In the genomic region with DNA sequence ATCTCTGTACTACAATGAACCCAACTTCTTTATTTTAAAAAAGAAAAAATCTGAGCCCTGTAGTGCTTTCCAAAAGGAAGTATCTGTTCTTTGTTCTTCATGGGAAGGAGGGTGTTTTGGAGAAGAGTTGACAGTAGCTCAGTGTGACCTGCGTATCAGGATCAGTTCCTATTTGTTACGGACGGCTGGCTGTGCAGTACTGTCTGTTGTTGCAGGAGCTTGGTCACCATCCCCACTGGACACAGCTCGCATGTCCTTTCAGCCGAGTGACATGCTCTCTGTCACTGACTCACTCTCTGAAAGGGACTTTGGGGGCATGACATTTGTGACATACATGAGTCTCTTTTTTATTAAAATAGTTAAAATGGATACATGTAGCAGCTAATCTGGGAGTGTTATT, we compare ENCODE assay signal across 14 mouse cellular contexts. TPM values are rescaled to one million over a fixed set of nuclear protein-coding genes. Genes with fewer than 3 reads are reported as not detected.
DNase-seq lines count a peak whose midpoint lies in the region; ATAC-seq lines count a peak whose summit lies in the region.
"Had no signal": no experiment of that assay in that cellular context is flagged by ENCODE, and none has a peak within 500 bp of the region (broad histone marks: within the 10 kb centered on the region; RNA-seq: fewer than 3 reads in every experiment).

No protein-coding gene starts in this region.

- H3K4me2 ChIP-seq in heart, embryonic 11.5 days: peak overlapping the region; percentile 58
- H3K4me2 ChIP-seq in midbrain, embryonic 16.5 days (ENCODE audit: low read length): no peak overlapping the region
- H3K4me2 ChIP-seq: embryonic facial prominence, embryonic 15.5 days had no signal

- H3K4me3 ChIP-seq in heart, embryonic 11.5 days (ENCODE audit: low read depth, low read length): no peak overlapping the region
- no peak overlapping the region for H3K4me3 ChIP-seq in midbrain, embryonic 16.5 days (ENCODE audit: low read depth, low read length)
- H3K4me3 ChIP-seq: embryonic facial prominence, embryonic 15.5 days had no signal

- H3K9ac ChIP-seq in heart, embryonic 11.5 days (ENCODE audit: low read depth, low read length): peak overlapping the region; percentile 48
- H3K9ac ChIP-seq in midbrain, embryonic 16.5 days (ENCODE audit: low read depth, low read length): no peak overlapping the region
- H3K9ac ChIP-seq: embryonic facial prominence, embryonic 15.5 days had no signal

- DNase-seq in heart, adult 18-20 months: no peak
- DNase-seq in left cerebral cortex, postnatal 4 days: peak; percentile 40
- DNase-seq in left cerebral cortex, postnatal 25 days (ENCODE audit: low spot score in 2 of 2): no peak
- no peak for DNase-seq in testis, postnatal 10 days (ENCODE audit: low spot score)
- DNase-seq: adrenal gland, postnatal 14 days; gastrocnemius, postnatal 25 days; layer of hippocampus, adult 9-11 months; right cerebral cortex, postnatal 4 days; thymus, postnatal 4 days had no signal

- H3K9me3 ChIP-seq in heart, embryonic 11.5 days (replicated peaks; ENCODE audit: control insufficient read depth, low read length): no peaks in the 10 kb centered on the region
- H3K9me3 ChIP-seq in midbrain, embryonic 16.5 days (replicated peaks; ENCODE audit: control insufficient read depth, low read length, poor library complexity, severe bottlenecking): no peaks in the 10 kb centered on the region
- H3K9me3 ChIP-seq: embryonic facial prominence, embryonic 15.5 days had no signal

- H3K4me1 ChIP-seq in heart, embryonic 11.5 days (ENCODE audit: control insufficient read depth, insufficient read depth, low read length): peaks cover 24% of the 10 kb centered on the region
- H3K4me1 ChIP-seq in midbrain, embryonic 16.5 days (ENCODE audit: control insufficient read depth, insufficient read depth, low read length): peaks cover 10% of the 10 kb centered on the region

- ATAC-seq in heart, embryonic 11.5 days (replicated peaks; ENCODE audit: insufficient number of reproducible peaks, low FRiP score, low TSS enrichment): no peak
- ATAC-seq in granulocyte monocyte progenitor cell, adult 5-6 weeks (replicated peaks; ENCODE audit: poor library complexity, severe bottlenecking): peak; percentile 20; the same call in 1 of the 2 replicates
- peak; percentile 43; the same call in 1 of the 2 replicates for ATAC-seq in midbrain, embryonic 16.5 days
- ATAC-seq: Patski had no signal

- WGBS in heart, embryonic 11.5 days (ENCODE audit: insufficient replicate concordance): 29% methylated on average over 5 of the region's 5 CpGs
- WGBS in midbrain, embryonic 16.5 days: 38% methylated on average over 5 of the region's 5 CpGs

- no peaks in the 10 kb centered on the region for H3K36me3 ChIP-seq in heart, embryonic 11.5 days (ENCODE audit: control insufficient read depth, insufficient read depth, low read length)
- no peaks in the 10 kb centered on the region for H3K36me3 ChIP-seq in midbrain, embryonic 16.5 days (ENCODE audit: control insufficient read depth, insufficient read depth, low read length)
- H3K36me3 ChIP-seq: embryonic facial prominence, embryonic 15.5 days had no signal

- intact Hi-C loops in left cerebral cortex, postnatal 4 days (cut with DNase I): no loop called here
- intact Hi-C loops in left cerebral cortex, postnatal 25 days (cut with DNase I): no loop called here

- peak overlapping the region; percentile 84 for H3K27ac ChIP-seq in heart, embryonic 11.5 days (ENCODE audit: low read depth, low read length)
- 0 out of 2 replicates have a peak overlapping the region, but pooled peaks have one; percentile 10 for H3K27ac ChIP-seq in midbrain, embryonic 16.5 days (ENCODE audit: low read length)
- H3K27ac ChIP-seq: embryonic facial prominence, embryonic 15.5 days had no signal

- no peaks in the 10 kb centered on the region for H3K27me3 ChIP-seq in heart, embryonic 11.5 days (ENCODE audit: control insufficient read depth, insufficient read depth, low read length)
- no peaks in the 10 kb centered on the region for H3K27me3 ChIP-seq in midbrain, embryonic 16.5 days (ENCODE audit: control insufficient read depth, insufficient read depth, low read depth, low read length)
- H3K27me3 ChIP-seq: embryonic facial prominence, embryonic 15.5 days; Patski had no signal

RNA-seq across cellular contexts. Expression of a gene that starts 47.1 kb away (rescaled TPM):
- 33.8 and 37.6 TPM in 2 replicates for polyA plus RNA-seq in heart, embryonic 11.5 days (2014; fragmentation: Nextera tagmentation; extraction: Ambion mirVana)
- total RNA-seq in heart, adult 18-20 months (2021): 100 to 1,000 TPM; 129 to 159 TPM
- 100 to 1,000 TPM; 165 to 170 TPM for total RNA-seq in left cerebral cortex, postnatal 4 days (2021)
- total RNA-seq in left cerebral cortex, postnatal 25 days (2021): 100 to 1,000 TPM; 199 to 207 TPM
- 16.5 and 17.5 TPM in 2 replicates for total RNA-seq in granulocyte monocyte progenitor cell, adult 5-6 weeks (2014; fragmentation: Nextera tagmentation)
- 19.4 and 19.8 TPM in 2 replicates for total RNA-seq in granulocyte monocyte progenitor cell, adult 5-6 weeks (2017)
- polyA plus RNA-seq in midbrain, embryonic 16.5 days (2015; fragmentation: Nextera tagmentation; extraction: Ambion mirVana): 27.1 and 29.9 TPM in 2 replicates

RNA-seq across cellular contexts. Expression of a gene that starts 47.2 kb away (rescaled TPM):
- polyA plus RNA-seq in heart, embryonic 11.5 days (2014; fragmentation: Nextera tagmentation; extraction: Ambion mirVana): 0.15 and 0.27 TPM in 2 replicates
- 1 to 10 TPM in 1 of 2 experiments, under 1 TPM in 1; 0.69 to 1.0 TPM for total RNA-seq in heart, adult 18-20 months (2021)
- total RNA-seq in left cerebral cortex, postnatal 4 days (2021): 10 to 100 TPM; 10.9 to 11.4 TPM
- 10 to 100 TPM; 11.9 to 12.4 TPM for total RNA-seq in left cerebral cortex, postnatal 25 days (2021)
- not detected in 2 replicates for total RNA-seq in granulocyte monocyte progenitor cell, adult 5-6 weeks (2014; fragmentation: Nextera tagmentation)
- not detected in 2 replicates for total RNA-seq in granulocyte monocyte progenitor cell, adult 5-6 weeks (2017)
- polyA plus RNA-seq in midbrain, embryonic 16.5 days (2015; fragmentation: Nextera tagmentation; extraction: Ambion mirVana): 8.0 and 9.4 TPM in 2 replicates
- total RNA-seq: gastrocnemius, postnatal 25 days had no signal

Comparison
In these comparisons a context has a peak if more than half of its experiments do, and no peak if none do; other contexts are left out.
1. RNA of a gene that starts 47.1 kb away (total RNA-seq): 199 to 207 TPM in left cerebral cortex, postnatal 25 days, 165 to 170 TPM in left cerebral cortex, postnatal 4 days and 129 to 159 TPM in heart, adult 18-20 months; 16.5 to 19.8 TPM in granulocyte monocyte progenitor cell, adult 5-6 weeks; every median in the first group is over 4 times any median in the second.
2. RNA of a gene that starts 47.2 kb away (total RNA-seq): 11.9 to 12.4 TPM in left cerebral cortex, postnatal 25 days and 10.9 to 11.4 TPM in left cerebral cortex, postnatal 4 days; 0.69 to 1.0 TPM in heart, adult 18-20 months and not detected in granulocyte monocyte progenitor cell, adult 5-6 weeks; every median in the first group is over 4 times any median in the second.